Mouse (Mus musculus) left cerebral cortex, adult 9 months (tissue): Measurements from ENCODE around the gene Mybph.

ENCODE experiments used
- DNase-seq, 2 experiments: peaks; one replicate each; pipeline ENCODE4 v3.0.0; 2022; ENCODE audit warnings: low spot score in 2 of 2

Gene Mybph

GRCm38 (mm10) chr1:134210179-134210755, 17.0 kb downstream of the Mybph start:
- DNase-seq, result no peak

GRCm38 (mm10) chr1:134211043-134211442, 17.8 kb downstream of the Mybph start:
- no peak for DNase-seq

- DNase-seq, result no peak
These were observed 18.4 kb downstream of the Mybph start for GRCm38 (mm10) chr1:134211631-134212030.

- DNase-seq, result no peak
These were observed 19.1 kb downstream of the Mybph start for GRCm38 (mm10) chr1:134212351-134212750.

GRCm38 (mm10) chr1:134213405-134213804, 20.2 kb downstream of the Mybph start:
- no peak for DNase-seq

- DNase-seq, result no peak
These were observed 21.8 kb downstream of the Mybph start for GRCm38 (mm10) chr1:134215059-134215458.

GRCm38 (mm10) chr1:134215751-134216628, 22.7 kb downstream of the Mybph start:
- DNase-seq, result no peak

- no peak for DNase-seq
These were observed 23.4 kb downstream of the Mybph start for GRCm38 (mm10) chr1:134216629-134216971.

- DNase-seq, result no peak
These were observed 23.8 kb downstream of the Mybph start for GRCm38 (mm10) chr1:134217028-134217481.

- DNase-seq, result no peak
These were observed 24.7 kb downstream of the Mybph start for GRCm38 (mm10) chr1:134217942-134218341.

- DNase-seq, result no peak
These were observed 26.4 kb downstream of the Mybph start for GRCm38 (mm10) chr1:134219608-134220007.

- no peak for DNase-seq
These were observed 27.9 kb downstream of the Mybph start for GRCm38 (mm10) chr1:134221172-134221571.

GRCm38 (mm10) chr1:134222122-134223055, 29.1 kb downstream of the Mybph start:
- DNase-seq, result no peak

- DNase-seq, result no peak
These were observed 31.5 kb downstream of the Mybph start for GRCm38 (mm10) chr1:134224649-134225227.

- no peak for DNase-seq
These were observed 32.1 kb downstream of the Mybph start for GRCm38 (mm10) chr1:134225375-134225774.

- no peak for DNase-seq
These were observed 33.5 kb downstream of the Mybph start for GRCm38 (mm10) chr1:134226739-134227138.

GRCm38 (mm10) chr1:134229806-134230575, 36.7 kb downstream of the Mybph start:
- no peak for DNase-seq

GRCm38 (mm10) chr1:134230638-134231228, 37.5 kb downstream of the Mybph start:
- no peak for DNase-seq

GRCm38 (mm10) chr1:134231270-134231669, 38.0 kb downstream of the Mybph start:
- no peak for DNase-seq

- DNase-seq, result no peak
These were observed 38.4 kb downstream of the Mybph start for GRCm38 (mm10) chr1:134231681-134232080.

GRCm38 (mm10) chr1:134232326-134232725, 39.1 kb downstream of the Mybph start:
- DNase-seq, result no peak
